Mouse (Mus musculus) hindbrain, embryonic 16.5 days (tissue): Measurements from ENCODE around the gene Lrfn1. TPM values are rescaled to one million over a fixed set of nuclear protein-coding genes. Genes with fewer than 3 reads are reported as not detected.

Source experiments
- ATAC-seq: fragments of 200-750 bp; cut with Nextera tagmentation; 2 replicates; pipeline ENCODE4 v1.8.0; 2017; ENCODE audit warnings: moderate TSS enrichment, moderate library complexity
- H3K27ac ChIP-seq: fragments of 300-500 bp; sonication (generic); 2 replicates; pipeline ENCODE4 v1.5.1; 2014; ENCODE audit warnings: low read depth, mild to moderate bottlenecking, control low read depth, low read length, moderate library complexity
- H3K27me3 ChIP-seq: fragments of 300-500 bp; sonication (generic); replicated peaks from 2 replicates; pipeline ENCODE4 v1.6.1; 2014; ENCODE audit warnings: low read length; ENCODE audit not compliant: control insufficient read depth, insufficient read depth
- H3K36me3 ChIP-seq: fragments of 300-500 bp; sonication (generic); 2 replicates; pipeline ENCODE4 v1.6.1; 2014; ENCODE audit warnings: mild to moderate bottlenecking, low read length, moderate library complexity, mixed read lengths; ENCODE audit not compliant: control insufficient read depth, insufficient read depth
- H3K4me1 ChIP-seq: fragments of 300-500 bp; sonication (generic); 2 replicates; pipeline ENCODE4 v1.6.1; 2014; ENCODE audit warnings: low read depth, low read length; ENCODE audit not compliant: control insufficient read depth, insufficient read depth
- H3K4me2 ChIP-seq: fragments of 300-500 bp; sonication (generic); 2 replicates; pipeline ENCODE4 v1.6.1; 2014; ENCODE audit warnings: mild to moderate bottlenecking, low read length, control low read depth, moderate library complexity
- H3K4me3 ChIP-seq: fragments of 300-500 bp; sonication (generic); 2 replicates; pipeline ENCODE4 v1.5.1; 2014; ENCODE audit warnings: mild to moderate bottlenecking, low read length, control low read depth, moderate library complexity
- H3K9ac ChIP-seq: fragments of 300-500 bp; sonication (generic); 2 replicates; pipeline ENCODE4 v1.6.1; 2014; ENCODE audit warnings: low read depth, mild to moderate bottlenecking, control low read depth, low read length, moderate library complexity
- H3K9me3 ChIP-seq: fragments of 300-500 bp; sonication (generic); 2 replicates; pipeline ENCODE4 v1.6.1; 2014; ENCODE audit warnings: mild to moderate bottlenecking, low read length, moderate library complexity; ENCODE audit not compliant: control insufficient read depth
- WGBS: fragments of 180-500 bp; shearing (Covaris S2); extraction: QIAGEN DNeasy Blood & Tissue Kit; methylation state at CpG from one replicate; pipeline ENCODE4 v1.1.7; 2014; 5-methylcytosine and 5-hydroxymethylcytosine counted together
- polyA plus RNA-seq: library from polyadenylated mRNA; unstranded; fragments of >200 nt; fragmentation: Nextera tagmentation; extraction: Ambion mirVana; gene quantifications from 2 replicates; pipeline ENCODE4 v1.2.1, GENCODE M21; 2015

The Lrfn1 gene
- polyA plus RNA-seq, 1 experiment from 2014 or later: 15.1 TPM

DNA sequence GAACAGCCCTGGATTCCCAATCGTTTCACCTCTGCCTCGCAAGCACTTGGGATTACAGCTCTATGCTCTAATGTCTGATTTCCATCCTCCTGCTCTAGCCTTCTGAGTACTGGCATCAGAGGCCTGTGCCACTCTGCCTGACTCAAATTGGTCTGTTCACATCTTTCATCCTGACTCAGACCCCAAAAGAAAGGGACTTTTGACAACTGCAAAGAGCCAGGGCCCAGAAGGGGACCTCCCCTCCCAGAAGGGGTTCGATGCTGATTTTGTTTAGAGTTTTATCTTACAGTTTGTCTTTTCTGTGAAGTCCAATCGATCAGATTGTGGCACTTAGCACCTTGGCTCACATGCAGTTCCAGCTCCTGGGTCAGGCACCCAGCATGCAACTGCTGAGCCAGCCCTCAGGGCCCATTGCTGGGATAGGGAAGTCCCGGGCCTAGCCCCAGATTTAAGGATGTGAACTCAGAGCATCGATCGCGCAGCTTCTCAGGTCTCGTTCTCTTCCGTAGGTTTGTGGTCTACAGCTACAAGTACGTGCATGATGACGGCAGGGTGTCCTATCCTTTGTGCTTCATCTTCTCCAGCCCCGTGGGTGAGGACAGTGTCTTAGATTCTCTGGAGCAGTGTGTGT, 7.3 kb upstream of the Lrfn1 start:
- ATAC-seq: no peak
- H3K4me3 ChIP-seq: no peak overlapping the region
- H3K27ac ChIP-seq: no peak overlapping the region

DNA sequence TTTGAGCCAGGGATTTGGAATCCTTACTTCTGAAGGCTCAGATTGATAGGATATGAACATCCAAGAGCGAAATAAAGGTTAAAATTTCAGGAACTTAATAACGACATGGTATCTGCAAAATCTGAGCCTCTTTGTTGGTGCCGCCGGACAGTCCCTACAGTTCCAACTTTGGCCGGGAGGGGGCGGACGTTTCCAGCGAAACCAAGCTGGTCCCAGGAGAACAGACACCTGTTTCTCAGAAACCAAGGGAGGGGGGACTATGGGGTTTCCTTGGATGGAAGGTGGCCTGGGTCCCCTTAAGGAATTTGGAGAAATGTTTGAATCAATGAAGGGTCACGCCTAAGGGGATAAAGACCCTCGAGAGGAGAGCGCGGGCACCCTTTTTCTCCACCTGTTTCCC, 5.3 kb upstream of the Lrfn1 start:
- Histone ChIP-seq H3K4me2 (no peak overlapping the region), H3K27me3 (peaks cover 2% of the 10 kb centered on the region; the same call in 1 of the 2 replicates), H3K9ac (no peak overlapping the region), H3K36me3 (no peaks in the 10 kb centered on the region), H3K9me3 (no peaks in the 10 kb centered on the region), H3K4me1 (peaks cover 5% of the 10 kb centered on the region), H3K4me3 (no peak overlapping the region), H3K27ac (no peak overlapping the region)
- 8% methylated on average over 12 of the region's 12 CpGs for WGBS
- ATAC-seq: no peak

More for the DNA sequence above, 7.3 kb upstream of the Lrfn1 start:
- Histone ChIP-seq H3K4me1 (peaks cover 5% of the 10 kb centered on the region), H3K36me3 (no peaks in the 10 kb centered on the region), H3K4me2 (no peak overlapping the region), H3K27me3 (peaks cover 2% of the 10 kb centered on the region; the same call in 1 of the 2 replicates), H3K9ac (peak overlapping the region; percentile 27; the same call in 1 of the 2 replicates), H3K9me3 (no peaks in the 10 kb centered on the region)
- WGBS: 87% methylated on average over 13 of the region's 13 CpGs

DNA sequence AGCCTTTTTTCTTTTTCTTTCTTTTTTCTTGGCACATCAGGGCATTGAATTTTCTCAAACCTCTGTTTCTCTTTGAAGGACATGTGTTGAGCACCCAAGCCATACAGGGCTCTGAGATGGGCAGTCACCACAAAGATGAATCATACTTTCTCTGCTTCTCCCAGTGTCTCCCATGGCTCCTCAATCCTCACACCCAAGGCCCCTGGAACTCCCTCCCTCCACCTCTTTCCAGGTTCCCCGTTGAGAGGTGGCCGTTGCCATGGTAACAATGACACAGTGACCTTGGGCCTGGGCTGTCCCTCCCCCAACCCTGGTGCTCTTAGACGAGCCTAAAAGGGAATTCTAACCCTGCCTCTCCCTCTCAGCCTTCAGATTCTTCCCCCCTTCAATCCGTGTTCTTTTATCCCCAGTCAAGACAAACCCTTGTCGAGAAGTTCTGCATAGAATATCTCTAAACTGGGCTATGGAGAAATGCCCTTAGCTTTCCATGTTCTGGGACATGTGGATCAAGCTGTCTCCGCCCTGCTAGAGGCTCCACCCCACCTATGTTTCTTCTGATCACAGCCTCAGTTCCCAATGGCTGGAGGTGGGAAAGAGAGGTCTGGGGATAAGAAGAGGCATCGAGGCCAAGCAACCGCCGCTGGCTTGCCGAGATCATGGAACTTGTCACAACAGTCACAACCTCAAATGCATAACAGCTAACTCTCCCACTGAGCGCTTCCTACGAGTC, 4.5 kb upstream of the Lrfn1 start:
- peaks cover 2% of the 10 kb centered on the region; the same call in 1 of the 2 replicates for H3K27me3 ChIP-seq
- no peak for ATAC-seq
- H3K4me2 ChIP-seq: no peak overlapping the region
- no peaks in the 10 kb centered on the region for H3K9me3 ChIP-seq
- no peak overlapping the region for H3K27ac ChIP-seq
- H3K9ac ChIP-seq: no peak overlapping the region
- 18% methylated on average over 12 of the region's 12 CpGs for WGBS
- H3K4me1 ChIP-seq: peaks cover 5% of the 10 kb centered on the region
- H3K36me3 ChIP-seq: no peaks in the 10 kb centered on the region
- no peak overlapping the region for H3K4me3 ChIP-seq

DNA sequence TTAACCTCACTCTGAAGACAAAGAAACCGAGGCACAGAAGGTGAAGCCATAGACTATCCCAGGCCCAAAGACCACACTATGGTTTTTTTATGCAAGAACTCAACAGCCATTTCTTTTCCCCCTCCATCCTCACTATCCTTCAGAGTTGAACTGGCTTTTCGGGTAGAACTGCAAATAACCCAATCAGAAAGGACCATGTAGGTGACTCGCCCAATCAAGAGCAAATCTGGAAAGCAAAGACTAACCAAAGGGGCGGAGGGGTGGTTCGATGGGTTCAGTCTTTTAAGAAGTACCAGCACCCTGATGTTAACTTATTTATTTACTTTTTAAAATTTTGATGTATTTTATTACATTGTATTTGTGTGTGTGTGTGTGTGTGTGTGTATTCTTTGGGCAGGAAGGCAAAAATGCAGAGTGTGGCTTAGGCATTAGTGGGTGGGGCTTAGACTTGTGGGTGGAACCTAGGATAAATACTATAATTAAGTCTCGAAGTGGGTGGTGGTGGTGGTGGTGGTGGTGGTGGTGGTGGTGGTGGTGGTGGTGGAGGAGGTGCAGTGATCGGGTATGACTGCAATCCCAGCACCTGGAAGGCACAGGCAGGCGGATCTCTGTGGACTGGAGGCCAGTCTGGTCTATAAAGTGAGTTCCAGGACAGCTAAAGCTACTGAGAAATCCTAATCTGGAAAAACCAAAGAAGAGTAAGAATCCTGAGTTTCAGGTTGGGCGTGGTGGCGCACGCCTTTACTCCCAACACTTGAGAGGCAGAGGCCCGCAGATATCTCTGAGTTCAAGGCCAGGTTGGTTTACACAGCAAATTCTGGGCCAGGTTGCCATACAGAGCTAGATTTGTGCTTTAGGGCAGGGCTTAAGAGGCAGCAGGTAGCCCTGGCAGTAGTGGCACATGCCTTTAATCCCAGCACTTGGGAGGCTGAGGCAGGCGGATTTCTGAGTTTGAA, 3.6 kb upstream of the Lrfn1 start:
- Histone ChIP-seq H3K9ac (no peak overlapping the region), H3K4me3 (no peak overlapping the region), H3K4me2 (no peak overlapping the region), H3K4me1 (peaks cover 8% of the 10 kb centered on the region), H3K36me3 (no peaks in the 10 kb centered on the region), H3K9me3 (no peaks in the 10 kb centered on the region), H3K27me3 (peaks cover 2% of the 10 kb centered on the region; the same call in 1 of the 2 replicates), H3K27ac (no peak overlapping the region)
- no peak for ATAC-seq
- WGBS: 70% methylated on average over 13 of the region's 13 CpGs

DNA sequence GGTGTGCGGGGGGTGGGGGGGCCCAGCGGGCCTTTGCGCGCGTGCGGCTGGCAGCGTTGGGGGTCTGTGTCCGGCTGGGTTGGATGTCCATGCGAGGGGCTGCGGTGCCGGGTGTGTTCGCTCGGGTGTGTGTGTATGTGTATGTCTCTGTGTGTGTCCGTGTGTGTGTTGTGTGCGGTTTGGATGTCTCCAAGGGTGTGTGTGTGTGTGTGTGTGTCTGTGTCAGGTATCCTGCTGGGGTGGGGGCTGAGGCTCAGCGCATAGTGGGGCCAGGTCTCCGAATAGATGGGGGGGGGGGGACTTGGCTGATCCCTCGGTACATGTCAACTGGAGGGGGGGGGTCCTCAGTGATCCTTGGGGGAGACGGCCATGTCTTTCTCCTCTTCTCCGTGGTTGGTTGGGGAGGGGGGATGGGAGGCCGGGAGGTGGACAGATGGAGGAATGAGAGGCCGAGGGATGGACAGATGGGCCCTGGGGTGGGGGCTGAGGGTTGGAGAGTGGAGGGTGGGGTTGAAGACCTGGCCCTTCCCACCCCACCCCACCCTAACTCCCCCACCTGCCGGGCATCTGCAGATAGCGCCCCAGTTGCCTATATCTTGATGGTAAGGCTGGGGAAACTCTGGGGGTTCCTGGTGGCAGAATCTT, 703 bp downstream of the Lrfn1 start:
- H3K27ac ChIP-seq: peak overlapping the region; percentile 77
- no peaks in the 10 kb centered on the region for H3K27me3 ChIP-seq
- 0% methylated on average over 21 of the region's 24 CpGs for WGBS
- peaks cover 9% of the 10 kb centered on the region for H3K4me1 ChIP-seq
- peak overlapping the region; percentile 93 for H3K9ac ChIP-seq
- peak overlapping the region; percentile 84 for H3K4me3 ChIP-seq
- peak overlapping the region; percentile 75 for H3K4me2 ChIP-seq
- H3K9me3 ChIP-seq: no peaks in the 10 kb centered on the region
- H3K36me3 ChIP-seq: 0 out of 2 replicates have a peak, but pooled peaks cover 2% of the 10 kb centered on the region
- ATAC-seq: peak; percentile 62

DNA sequence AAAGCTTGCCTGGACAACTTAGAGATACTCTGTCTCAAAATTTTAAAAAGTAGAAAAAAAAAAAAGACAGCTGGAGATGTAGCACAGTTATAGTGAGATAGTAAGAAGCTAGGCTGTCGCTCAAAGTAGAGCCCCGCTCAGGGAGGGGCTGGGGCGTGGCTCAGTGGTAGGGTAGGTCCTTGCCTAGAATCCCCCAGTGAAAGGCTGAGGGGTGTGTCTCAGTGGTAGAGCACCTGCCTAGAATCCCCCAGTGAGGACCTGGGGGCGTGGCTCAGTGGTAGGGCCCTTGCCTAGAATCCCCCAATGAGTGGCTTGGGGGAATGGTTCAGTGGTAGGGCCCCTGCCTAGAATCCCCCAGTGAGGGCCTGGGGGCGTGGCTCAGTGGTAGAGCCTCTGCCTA, 8.6 kb downstream of the Lrfn1 start:
- H3K4me2 ChIP-seq: no peak overlapping the region
- H3K4me3 ChIP-seq: no peak overlapping the region
- WGBS: 95% methylated on average over 5 of the region's 5 CpGs
- no peaks in the 10 kb centered on the region for H3K27me3 ChIP-seq
- no peak overlapping the region for H3K27ac ChIP-seq
- H3K9ac ChIP-seq: no peak overlapping the region
- peaks cover 47% of the 10 kb centered on the region for H3K36me3 ChIP-seq
- no peak for ATAC-seq
- peaks cover 11% of the 10 kb centered on the region for H3K4me1 ChIP-seq
- H3K9me3 ChIP-seq: no peaks in the 10 kb centered on the region

DNA sequence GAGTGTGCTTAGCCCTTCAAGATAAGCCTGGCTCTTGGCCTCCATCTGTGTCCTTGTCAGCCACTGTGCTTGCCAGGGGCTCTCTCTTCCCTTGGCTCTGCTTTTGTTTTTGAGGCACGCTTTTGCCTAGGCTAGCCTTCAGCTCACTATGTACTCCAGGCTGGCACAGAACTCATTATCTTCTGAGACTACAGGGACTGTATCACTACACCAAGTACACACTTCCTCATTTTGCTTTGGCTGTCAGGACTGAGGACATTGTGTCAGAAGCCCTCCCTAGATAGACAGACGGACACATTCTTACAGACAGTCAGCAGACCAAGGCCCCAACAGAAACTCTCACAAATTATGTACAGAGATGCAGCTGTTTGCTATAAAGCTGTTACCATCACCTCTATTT, 11.0 kb downstream of the Lrfn1 start:
- Histone ChIP-seq H3K9me3 (no peaks in the 10 kb centered on the region), H3K4me1 (peaks cover 21% of the 10 kb centered on the region), H3K9ac (no peak overlapping the region), H3K4me3 (no peak overlapping the region), H3K27ac (no peak overlapping the region), H3K27me3 (no peaks in the 10 kb centered on the region; the same call in 1 of the 2 replicates), H3K36me3 (peaks cover 52% of the 10 kb centered on the region), H3K4me2 (no peak overlapping the region)
- WGBS: 91% methylated on average over 2 of the region's 2 CpGs
- no peak for ATAC-seq

DNA sequence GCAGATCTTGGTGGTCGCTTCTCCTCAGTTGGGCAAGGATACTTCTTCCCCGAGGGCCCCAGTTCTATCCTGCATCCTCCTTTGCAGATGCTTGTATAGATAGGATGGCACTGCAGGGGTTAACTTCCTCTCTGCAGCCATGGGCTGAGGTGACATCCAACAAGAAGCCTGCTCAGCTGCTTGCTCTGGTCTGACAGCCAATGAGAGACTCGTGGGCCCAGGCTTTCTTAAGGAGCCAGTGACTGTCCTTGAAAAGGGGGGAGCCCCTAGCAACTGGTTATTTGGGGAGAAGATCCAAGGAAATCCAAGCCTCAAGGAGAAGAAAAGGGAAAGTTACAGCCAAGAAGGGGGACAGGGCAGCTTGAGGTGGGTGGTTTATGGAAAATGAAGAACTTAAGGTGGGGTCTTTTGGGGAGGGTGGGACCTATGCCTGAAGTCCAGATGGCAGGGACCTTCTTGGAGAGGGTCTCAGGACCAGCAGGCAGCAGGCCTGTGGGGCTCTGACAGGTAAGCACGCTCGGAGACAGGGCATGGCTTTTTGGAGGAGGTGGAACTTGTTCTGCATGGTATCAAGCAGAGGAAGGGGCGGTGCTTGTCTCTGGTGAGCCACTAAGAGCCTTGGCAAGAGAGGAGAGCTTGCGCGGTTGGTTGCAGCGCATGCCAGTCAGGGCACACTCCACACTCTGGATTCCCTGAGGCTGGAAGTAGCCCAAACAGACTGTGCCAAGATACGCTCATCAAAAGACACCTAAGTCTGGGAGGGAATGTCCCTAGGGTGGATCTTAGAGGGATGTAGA, 12.8 kb downstream of the Lrfn1 start:
- H3K27me3 ChIP-seq: no peaks in the 10 kb centered on the region; the same call in 1 of the 2 replicates
- H3K4me1 ChIP-seq: peaks cover 21% of the 10 kb centered on the region
- peak; percentile 82 for ATAC-seq
- no peaks in the 10 kb centered on the region for H3K9me3 ChIP-seq
- peak overlapping the region; percentile 51 for H3K4me2 ChIP-seq
- WGBS: 50% methylated on average over 10 of the region's 10 CpGs
- H3K9ac ChIP-seq: no peak overlapping the region
- H3K27ac ChIP-seq: peak overlapping the region; percentile 56; the same call in 1 of the 2 replicates
- H3K36me3 ChIP-seq: peaks cover 39% of the 10 kb centered on the region
- H3K4me3 ChIP-seq: peak overlapping the region; percentile 29
